Mouse (Mus musculus) cerebellum, adult 9-11 months (tissue): ENCODE data around the gene Eif4g3.

ENCODE experiments used
- DNase-seq: peaks from one replicate; pipeline ENCODE4 v3.0.0; 2022

Eif4g3 gene

DNA sequence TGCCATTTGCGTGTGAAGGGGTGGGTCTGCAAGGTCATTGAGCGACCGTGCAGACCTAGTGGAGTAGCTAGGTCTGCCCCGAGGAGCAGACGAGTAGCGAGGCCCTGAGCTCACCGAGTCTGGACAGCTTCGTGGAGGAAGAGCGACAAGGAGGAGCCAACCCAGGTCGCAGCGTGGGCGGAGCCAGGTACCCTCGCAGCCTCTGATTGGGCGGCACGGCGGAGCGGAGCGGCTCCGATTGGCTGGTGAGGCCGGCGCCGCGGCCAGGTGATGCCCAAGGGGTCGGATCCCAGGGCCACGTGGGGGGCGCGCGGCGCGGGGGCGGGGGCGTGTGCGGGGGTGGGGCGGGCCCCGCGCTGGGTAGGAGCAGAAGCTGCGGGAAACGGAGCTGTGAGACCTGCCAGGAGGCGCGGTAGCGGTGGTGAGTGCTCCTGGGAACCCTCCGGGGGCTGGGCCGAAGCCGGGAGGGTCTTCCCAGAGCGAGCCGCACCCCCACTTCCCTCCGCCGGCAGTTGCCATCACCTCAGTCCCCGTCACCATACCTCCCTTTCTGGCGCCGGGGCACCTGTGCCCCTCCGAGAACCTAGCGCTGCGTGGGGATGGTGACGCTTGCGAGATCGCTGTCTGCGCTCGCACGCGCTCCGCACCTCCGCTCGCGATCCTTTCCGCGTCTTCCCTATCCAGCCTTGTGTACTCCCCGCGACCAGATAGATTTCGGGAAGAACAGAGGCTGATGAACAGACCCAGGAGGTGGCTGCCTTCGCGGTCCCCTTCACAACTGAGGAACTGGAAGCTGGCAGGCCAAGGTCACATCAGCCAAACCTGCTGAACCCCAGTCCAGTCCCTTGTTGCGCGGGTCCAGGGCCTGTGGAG is 257.5 kb downstream of the Eif4g3 start, which contains the start of the genes Sh2d5 and Kif17:
Gene Sh2d5, plus strand, starts transcription at position 316 of the 873 bp plus-strand sequence.
Gene Kif17, plus strand, starts transcription at position 348 of the 873 bp plus-strand sequence.
- peak; percentile 96 for DNase-seq

DNA sequence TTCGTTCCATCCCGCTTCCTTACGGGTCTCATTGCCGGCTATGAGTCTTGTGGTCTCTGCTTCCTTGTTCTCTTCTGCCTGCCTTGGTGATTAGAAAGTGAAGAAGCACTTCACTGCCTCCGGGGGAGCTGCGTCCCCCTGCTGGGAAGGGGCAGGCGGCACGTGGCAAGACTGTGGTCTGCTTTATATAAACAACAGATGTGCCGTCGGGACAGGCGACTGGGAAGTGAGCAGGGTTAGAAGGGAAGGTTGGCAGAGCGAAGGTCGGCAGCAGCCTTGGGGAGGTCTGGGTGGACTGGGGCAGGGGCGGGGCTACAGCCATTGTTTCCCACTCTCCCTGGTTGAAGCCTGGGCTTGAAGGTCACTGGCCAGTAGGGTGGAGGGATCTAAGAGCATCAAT is 259.0 kb downstream of the Eif4g3 start:
- peak; percentile 48 for DNase-seq

DNA sequence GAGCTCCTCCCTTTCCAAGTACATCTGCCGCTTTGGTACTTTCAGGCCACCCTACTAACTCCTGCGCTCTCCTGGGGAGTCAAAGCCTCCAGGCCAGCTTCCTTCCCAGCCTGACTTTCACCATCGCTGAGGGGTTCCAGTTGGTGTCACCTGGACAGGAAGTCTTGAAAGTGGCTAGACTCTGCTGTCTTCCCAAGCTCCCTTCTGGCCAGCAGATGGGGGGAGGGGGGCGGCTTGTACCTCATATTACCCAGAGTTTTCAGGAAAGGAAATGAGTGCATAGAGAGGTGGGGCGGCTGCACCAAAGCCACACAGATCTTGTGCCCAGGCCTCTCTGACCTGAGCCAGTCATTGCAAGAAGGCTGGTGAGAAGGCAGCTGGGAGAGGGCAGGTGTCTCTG is 259.4 kb downstream of the Eif4g3 start:
- no peak for DNase-seq

GRCm38 (mm10) chr4:138257116-138257687 is 264.4 kb downstream of the Eif4g3 start:
- no peak for DNase-seq
